Mouse (Mus musculus): ENCODE results near the gene Kras. TPM values are rescaled to one million over a fixed set of nuclear protein-coding genes. Genes with fewer than 3 reads are reported as not detected.

Gene Kras
- polyA plus RNA-seq, 1 experiment from 2014 or later: 81.1 TPM

Other genes with a start within 250 kb of the Kras start
- gene Bcat1, start 174.1 kb downstream of the Kras start, polyA plus RNA-seq (2014; fragmentation: Nextera tagmentation; extraction: Ambion mirVana): 10.9 and 11.8 TPM in 2 replicates
- gene Lrmp, start 134.6 kb downstream of the Kras start, polyA plus RNA-seq (2014; fragmentation: Nextera tagmentation; extraction: Ambion mirVana): 6.2 and 6.5 TPM in 2 replicates
- 0.73 and 0.74 TPM in 2 replicates for gene Casc1, start 39.2 kb downstream of the Kras start, polyA plus RNA-seq (2014; fragmentation: Nextera tagmentation; extraction: Ambion mirVana)
- 30.3 and 34.6 TPM in 2 replicates for gene Etfrf1, start 39.1 kb downstream of the Kras start, polyA plus RNA-seq (2014; fragmentation: Nextera tagmentation; extraction: Ambion mirVana)

All from stomach, embryonic 14.5 days (tissue).